Mouse (Mus musculus) liver, embryonic 15.5 days (tissue): ENCODE data around the gene Pogz. TPM values are rescaled to one million over a fixed set of nuclear protein-coding genes. Genes with fewer than 3 reads are reported as not detected.
"Not testable (repeated sequence)": the region's sequence is repeated elsewhere in the genome, so short reads cannot be mapped to it uniquely, and the experiment has no call there.

Source experiments
- ATAC-seq: fragments of 200-750 bp; cut with Nextera tagmentation; 2 replicates; pipeline ENCODE4 v1.8.0; 2017; ENCODE audit warnings: moderate number of reproducible peaks, mild to moderate bottlenecking, moderate library complexity; ENCODE audit not compliant: insufficient read depth
- H3K27ac ChIP-seq: fragments of 300-500 bp; sonication (generic); replicated peaks from 2 replicates; pipeline ENCODE4 v1.5.1; 2015; ENCODE audit warnings: mild to moderate bottlenecking, inconsistent platforms
- H3K27me3 ChIP-seq: fragments of 300-500 bp; sonication (generic); 2 replicates; pipeline ENCODE4 v1.6.1; 2015; ENCODE audit warnings: mild to moderate bottlenecking, inconsistent platforms
- H3K36me3 ChIP-seq: fragments of 300-500 bp; sonication (generic); replicated peaks from 2 replicates; pipeline ENCODE4 v1.6.1; 2015; ENCODE audit warnings: moderate library complexity, mild to moderate bottlenecking, inconsistent platforms
- H3K4me1 ChIP-seq: fragments of 300-500 bp; sonication (generic); replicated peaks from 2 replicates; pipeline ENCODE4 v1.6.1; 2015; ENCODE audit warnings: inconsistent platforms
- H3K4me2 ChIP-seq: fragments of 300-500 bp; sonication (generic); 2 replicates; pipeline ENCODE4 v1.6.1; 2015; ENCODE audit warnings: moderate library complexity, mild to moderate bottlenecking, inconsistent platforms
- H3K4me3 ChIP-seq: fragments of 300-500 bp; sonication (generic); replicated peaks from 2 replicates; pipeline ENCODE4 v1.5.1; 2015; ENCODE audit warnings: mild to moderate bottlenecking, inconsistent platforms
- H3K9ac ChIP-seq: fragments of 300-500 bp; sonication (generic); 2 replicates; pipeline ENCODE4 v1.6.1; 2015; ENCODE audit warnings: moderate library complexity, mild to moderate bottlenecking, inconsistent platforms
- H3K9me3 ChIP-seq: fragments of 300-500 bp; sonication (generic); replicated peaks from 2 replicates; pipeline ENCODE4 v1.6.1; 2016; ENCODE audit warnings: inconsistent platforms
- WGBS: fragments of 180-500 bp; shearing (Covaris S2); methylation state at CpG from one replicate; pipeline ENCODE4 v1.1.7; 2015; ENCODE audit warnings: mixed read lengths; ENCODE audit not compliant: insufficient replicate concordance; 5-methylcytosine and 5-hydroxymethylcytosine counted together
- polyA plus RNA-seq: library from polyadenylated mRNA; unstranded; fragments of >200 nt; fragmentation: Nextera tagmentation; extraction: Ambion mirVana; gene quantifications from 2 replicates; pipeline ENCODE4 v1.2.1, GENCODE M21; 2015

Gene Pogz
- polyA plus RNA-seq, 1 experiment from 2014 or later, result 2.9 TPM

DNA sequence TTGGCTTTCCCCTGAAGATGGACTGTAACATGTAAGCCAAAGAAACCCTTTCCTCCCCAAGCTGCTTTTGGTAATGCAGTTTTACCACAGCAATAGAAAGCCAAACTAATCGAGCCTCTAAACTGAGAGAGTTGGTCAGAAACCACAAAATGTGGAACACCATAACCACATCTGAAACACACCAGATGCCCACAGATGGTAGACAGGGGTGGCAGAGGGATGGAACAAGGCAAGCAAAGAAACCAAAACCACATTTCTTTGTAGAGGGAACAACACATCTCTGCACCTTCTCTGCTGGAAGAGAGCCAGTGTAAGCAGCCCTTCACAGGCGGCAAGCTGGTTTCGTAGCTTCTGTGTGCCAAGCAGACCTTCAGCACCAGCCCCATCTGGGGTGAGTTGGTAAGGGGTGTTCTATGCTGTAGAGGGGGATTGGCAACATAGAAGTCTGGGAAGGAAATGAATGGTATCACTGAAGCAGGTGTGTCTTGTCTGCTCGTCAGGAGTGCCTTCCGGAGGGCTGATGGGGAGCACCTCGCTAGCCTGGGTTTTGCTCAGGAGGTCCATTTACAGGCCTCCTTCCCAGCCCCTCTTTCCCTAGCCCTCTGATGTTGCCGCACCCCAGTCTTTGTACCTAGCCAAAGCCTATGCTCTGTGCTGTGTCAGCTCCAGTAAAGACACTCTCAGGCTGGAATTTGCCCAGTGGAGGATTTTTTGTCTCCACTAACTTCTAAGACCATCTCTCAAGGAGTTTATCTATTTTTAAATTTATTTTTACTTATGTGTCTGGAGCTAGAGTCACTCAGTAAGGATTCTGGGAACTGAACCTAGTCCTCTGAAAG, 78.8 kb downstream of the Pogz start:
- Histone ChIP-seq H3K27me3 (no peaks in the 10 kb centered on the region), H3K4me1 (peaks cover 23% of the 10 kb centered on the region), H3K4me3 (no peak overlapping the region), H3K4me2 (no peak overlapping the region), H3K36me3 (no peaks in the 10 kb centered on the region), H3K9me3 (no peaks in the 10 kb centered on the region), H3K27ac (no peak overlapping the region), H3K9ac (no peak overlapping the region)
- ATAC-seq, result no peak
- WGBS, result 65% methylated on average over 7 of the region's 7 CpGs

DNA sequence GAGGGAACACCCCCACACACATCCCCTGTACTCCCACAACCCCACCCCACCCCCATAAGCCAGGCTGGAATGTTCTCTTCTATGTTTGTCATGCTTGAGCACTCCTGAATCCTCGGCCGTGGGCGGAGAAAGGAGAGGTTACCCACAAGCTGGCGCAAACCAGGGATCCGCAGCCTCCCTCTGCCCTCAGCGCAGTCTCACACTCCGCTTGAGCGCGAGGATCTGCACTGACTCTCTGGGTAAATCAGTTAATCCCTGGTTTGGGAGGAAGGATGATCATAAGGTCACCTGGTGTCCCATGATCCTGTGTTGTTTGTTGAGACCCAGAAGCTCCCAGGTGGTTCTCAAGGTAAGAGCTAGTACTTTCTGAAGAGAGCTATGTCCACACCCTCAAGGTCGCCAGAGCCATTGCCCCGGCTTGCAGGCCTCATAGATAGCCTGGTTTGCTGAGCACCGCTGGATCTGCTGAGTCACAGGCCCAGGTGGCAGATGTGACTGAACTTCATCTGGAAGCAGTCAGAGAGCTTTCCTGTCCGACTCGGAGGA, 80.5 kb downstream of the Pogz start:
- ATAC-seq, result peak; percentile 81
- Histone ChIP-seq H3K27me3 (0 out of 2 replicates have a peak, but pooled peaks cover 3% of the 10 kb centered on the region), H3K36me3 (no peaks in the 10 kb centered on the region), H3K27ac (peak overlapping the region; percentile 54; the same call in 1 of the 2 replicates), H3K4me1 (peaks cover 23% of the 10 kb centered on the region), H3K4me2 (peak overlapping the region; percentile 27; the same call in 1 of the 2 replicates), H3K4me3 (no peak overlapping the region), H3K9me3 (no peaks in the 10 kb centered on the region), H3K9ac (no peak overlapping the region; the same call in 1 of the 2 replicates)
- WGBS, result 47% methylated on average over 14 of the region's 14 CpGs

DNA sequence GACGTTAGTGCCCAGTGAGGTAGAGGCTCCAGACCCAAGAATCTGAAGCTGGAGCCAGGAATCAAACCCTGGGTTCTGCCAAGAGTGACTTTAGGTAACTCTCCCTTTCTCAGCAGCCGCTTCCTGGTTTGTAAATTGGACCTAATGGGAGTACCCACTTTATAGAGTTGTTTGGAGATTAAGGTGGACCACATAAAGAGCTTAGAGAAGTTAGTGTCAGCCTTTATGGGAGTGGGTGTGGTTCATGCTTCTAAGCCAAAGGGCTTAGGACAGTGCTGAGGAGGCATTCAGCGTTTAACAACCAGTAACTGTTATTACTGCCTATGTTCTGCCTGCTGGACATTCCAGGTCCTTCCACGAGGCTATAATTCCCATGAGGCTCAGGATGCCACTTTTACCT, 81.5 kb downstream of the Pogz start:
- H3K4me1 ChIP-seq, result peaks cover 25% of the 10 kb centered on the region
- WGBS, result 74% methylated on average over 4 of the region's 4 CpGs
- H3K36me3 ChIP-seq, result no peaks in the 10 kb centered on the region
- H3K4me3 ChIP-seq, result no peak overlapping the region
- H3K27ac ChIP-seq, result no peak overlapping the region
- no peak for ATAC-seq
- no peak overlapping the region for H3K4me2 ChIP-seq
- 0 out of 2 replicates have a peak, but pooled peaks cover 3% of the 10 kb centered on the region for H3K27me3 ChIP-seq
- H3K9ac ChIP-seq, result no peak overlapping the region
- no peaks in the 10 kb centered on the region for H3K9me3 ChIP-seq

DNA sequence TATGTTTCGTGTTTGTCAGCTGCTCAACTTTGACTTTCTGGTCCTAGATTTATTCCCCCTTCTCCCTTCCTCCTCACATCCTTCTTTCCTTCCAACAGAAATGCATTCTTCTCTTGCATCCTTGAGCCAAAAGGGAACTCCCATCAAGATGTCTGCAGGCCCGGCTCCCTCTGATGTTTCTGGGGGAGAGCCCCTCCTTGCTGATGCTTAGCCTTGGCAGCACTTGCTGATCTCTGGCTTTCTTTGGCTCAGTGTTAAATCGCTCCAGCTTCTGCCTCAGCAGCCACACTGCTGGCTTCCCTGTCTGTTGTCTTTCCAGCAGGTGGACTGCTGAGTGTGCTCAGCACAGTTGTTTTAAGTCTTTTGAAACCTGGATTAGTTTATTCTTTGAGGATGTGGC, 83.7 kb downstream of the Pogz start:
- WGBS, result 54% methylated on average over 3 of the region's 3 CpGs
- no peak overlapping the region for H3K4me3 ChIP-seq
- H3K9me3 ChIP-seq, result no peaks in the 10 kb centered on the region
- H3K27ac ChIP-seq, result no peak overlapping the region
- ATAC-seq, result no peak
- H3K4me1 ChIP-seq, result peaks cover 46% of the 10 kb centered on the region
- no peak overlapping the region for H3K4me2 ChIP-seq
- no peak overlapping the region for H3K9ac ChIP-seq
- 0 out of 2 replicates have a peak, but pooled peaks cover 3% of the 10 kb centered on the region for H3K27me3 ChIP-seq
- no peaks in the 10 kb centered on the region for H3K36me3 ChIP-seq

DNA sequence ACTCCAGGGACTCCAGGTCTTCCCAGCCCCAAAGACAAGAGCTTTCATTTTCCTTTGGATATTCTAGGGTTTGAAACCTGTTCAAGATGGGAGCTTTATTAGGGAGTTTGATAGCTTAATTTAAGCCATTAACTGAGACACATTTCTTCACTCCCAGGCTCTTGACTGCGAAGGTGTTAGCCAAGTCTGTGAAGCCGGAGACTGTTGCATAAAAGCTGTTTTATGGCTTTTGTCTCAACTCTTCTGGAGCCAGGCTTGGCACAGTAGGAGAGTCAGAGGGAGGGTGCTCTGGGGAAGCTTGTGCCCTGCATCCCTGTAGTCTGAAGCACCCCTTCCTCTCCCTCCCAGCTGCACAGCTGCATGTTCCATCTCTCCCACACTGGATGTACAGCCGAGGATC, 85.0 kb downstream of the Pogz start:
- Histone ChIP-seq H3K9ac (no peak overlapping the region), H3K36me3 (no peaks in the 10 kb centered on the region), H3K4me2 (no peak overlapping the region), H3K4me1 (peaks cover 54% of the 10 kb centered on the region), H3K27me3 (0 out of 2 replicates have a peak, but pooled peaks cover 3% of the 10 kb centered on the region), H3K9me3 (no peaks in the 10 kb centered on the region), H3K4me3 (no peak overlapping the region), H3K27ac (no peak overlapping the region)
- no peak for ATAC-seq
- 58% methylated on average over 3 of the region's 3 CpGs for WGBS

DNA sequence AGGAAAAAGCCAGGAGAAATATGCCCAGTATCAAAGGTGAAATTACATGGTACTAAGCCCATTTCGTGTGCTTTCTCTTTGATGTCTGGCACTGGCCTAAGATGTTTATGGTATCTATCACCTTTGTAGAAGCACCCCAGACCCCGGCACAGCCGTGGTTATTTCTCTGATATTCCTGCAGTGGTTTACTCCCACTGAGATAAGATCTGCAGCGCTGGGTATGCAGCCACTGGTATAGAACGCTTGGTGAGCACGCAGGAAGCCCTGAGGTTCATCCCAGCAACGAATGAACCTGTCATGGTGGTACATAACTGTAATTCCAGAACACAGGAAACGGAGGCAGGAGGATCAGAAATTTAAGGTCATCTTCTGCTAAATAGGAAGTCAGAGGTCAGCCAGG, 87.3 kb downstream of the Pogz start:
- H3K4me1 ChIP-seq, result peaks cover 41% of the 10 kb centered on the region
- no peaks in the 10 kb centered on the region for H3K9me3 ChIP-seq
- no peak overlapping the region for H3K9ac ChIP-seq
- H3K36me3 ChIP-seq, result no peaks in the 10 kb centered on the region
- peak overlapping the region; percentile 4; the same call in 1 of the 2 replicates for H3K4me2 ChIP-seq
- no peak for ATAC-seq
- no peak overlapping the region for H3K27ac ChIP-seq
- 28% methylated on average over 8 of the region's 8 CpGs for WGBS
- H3K27me3 ChIP-seq, result 0 out of 2 replicates have a peak, but pooled peaks cover 3% of the 10 kb centered on the region
- H3K4me3 ChIP-seq, result no peak overlapping the region

DNA sequence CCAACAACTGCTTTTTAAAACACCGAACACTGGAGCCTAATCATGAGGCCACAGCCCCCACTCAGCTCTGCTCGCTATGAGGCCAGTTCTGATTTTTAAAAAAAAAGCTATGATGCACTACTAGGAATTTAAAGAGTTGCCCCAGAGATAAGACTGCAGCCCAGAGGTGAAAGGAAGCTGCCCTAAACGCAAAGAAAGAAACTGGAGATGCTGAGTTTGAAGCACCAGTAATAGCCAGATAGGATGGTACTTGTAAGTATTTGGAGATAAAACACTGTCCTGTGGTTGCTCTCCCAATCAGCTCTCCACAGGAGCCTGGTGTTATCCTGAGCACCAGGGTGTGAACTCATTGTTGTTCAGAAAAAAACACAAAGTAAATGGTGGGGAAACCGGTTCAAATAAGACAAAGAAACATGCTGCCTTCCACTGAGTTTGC, 89.0 kb downstream of the Pogz start:
- H3K4me2 ChIP-seq, result peak overlapping the region; percentile 40
- not testable (repeated sequence) for H3K27me3 ChIP-seq, H3K9me3 ChIP-seq, H3K4me3 ChIP-seq, H3K9ac ChIP-seq, H3K36me3 ChIP-seq
- peak overlapping the region; percentile 73 for H3K27ac ChIP-seq
- peak; percentile 94 for ATAC-seq
- 11% methylated on average over 4 of the region's 4 CpGs for WGBS
- peaks cover 55% of the 10 kb centered on the region for H3K4me1 ChIP-seq

DNA sequence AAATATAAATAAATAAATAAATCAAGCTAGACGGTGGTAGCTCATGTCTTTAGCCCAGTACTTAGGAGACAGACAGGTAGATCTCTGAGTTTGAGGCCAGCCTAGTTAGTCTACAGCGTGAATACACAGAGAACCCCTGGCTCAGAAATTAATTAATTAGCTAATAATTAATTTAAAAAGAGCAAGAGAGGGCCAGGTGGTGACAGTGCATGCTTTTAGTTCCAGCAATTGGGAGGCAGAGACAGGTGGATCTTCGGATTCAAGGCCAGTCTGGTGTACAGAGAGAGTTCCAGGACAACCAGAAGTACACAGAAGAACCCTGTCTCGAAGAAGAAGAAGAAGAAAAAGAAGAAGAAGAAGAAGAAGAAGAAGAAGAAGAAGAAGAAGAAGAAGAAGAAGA, 91.6 kb downstream of the Pogz start:
- H3K27me3 ChIP-seq, H3K9me3 ChIP-seq, H3K36me3 ChIP-seq, H3K27ac ChIP-seq, H3K9ac ChIP-seq, H3K4me2 ChIP-seq, ATAC-seq, H3K4me3 ChIP-seq: not testable (repeated sequence)
- 73% methylated on average over 4 of the region's 4 CpGs for WGBS
- H3K4me1 ChIP-seq, result peaks cover 74% of the 10 kb centered on the region

DNA sequence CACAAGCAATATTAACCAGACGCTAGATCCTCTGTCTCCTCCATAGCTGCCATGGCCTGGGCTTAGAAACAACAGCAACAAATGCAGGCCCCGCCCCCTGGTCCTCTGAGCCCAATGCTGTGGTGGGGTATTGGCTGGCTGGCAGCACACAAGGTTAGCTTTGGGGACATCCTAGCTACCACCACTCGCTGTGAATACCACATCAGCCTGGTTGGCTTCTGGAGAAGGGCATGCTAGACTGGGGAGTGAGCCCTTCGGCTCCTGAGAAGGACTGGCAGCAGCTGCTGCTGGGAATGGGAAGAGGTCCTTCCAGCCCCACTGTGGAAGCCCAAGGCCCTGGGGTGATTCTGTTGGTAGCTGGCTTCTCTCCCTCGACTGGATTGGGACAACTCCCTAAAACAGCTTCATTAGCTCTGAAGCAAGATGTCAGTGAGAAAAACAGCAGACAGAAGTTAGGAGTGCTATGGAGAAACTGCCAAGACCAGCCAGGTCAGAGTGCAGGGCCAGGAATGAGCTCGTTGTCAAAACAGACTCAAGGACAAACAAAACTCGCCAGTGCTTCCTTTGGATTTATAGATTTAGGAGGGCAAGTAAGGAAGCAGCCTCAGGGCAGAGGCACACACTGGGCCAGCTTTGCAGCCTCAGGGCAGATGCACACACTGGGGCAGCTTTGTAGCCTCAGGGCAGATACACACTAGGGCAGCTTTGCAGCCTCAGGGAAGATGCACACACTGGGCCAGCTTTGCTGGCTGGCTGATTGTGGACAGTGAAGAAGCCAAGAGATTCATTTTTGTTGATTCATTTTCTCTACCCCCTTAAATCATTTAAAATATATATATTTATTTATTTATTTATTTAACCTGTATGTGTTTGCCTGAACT, 93.3 kb downstream of the Pogz start:
- peak overlapping the region; percentile 59; the same call in 1 of the 2 replicates for H3K27ac ChIP-seq
- not testable (repeated sequence) for H3K36me3 ChIP-seq, H3K9ac ChIP-seq, H3K9me3 ChIP-seq, H3K4me2 ChIP-seq, ATAC-seq, H3K27me3 ChIP-seq, H3K4me3 ChIP-seq
- H3K4me1 ChIP-seq, result peaks cover 76% of the 10 kb centered on the region
- WGBS, result 60% methylated on average over 7 of the region's 7 CpGs

DNA sequence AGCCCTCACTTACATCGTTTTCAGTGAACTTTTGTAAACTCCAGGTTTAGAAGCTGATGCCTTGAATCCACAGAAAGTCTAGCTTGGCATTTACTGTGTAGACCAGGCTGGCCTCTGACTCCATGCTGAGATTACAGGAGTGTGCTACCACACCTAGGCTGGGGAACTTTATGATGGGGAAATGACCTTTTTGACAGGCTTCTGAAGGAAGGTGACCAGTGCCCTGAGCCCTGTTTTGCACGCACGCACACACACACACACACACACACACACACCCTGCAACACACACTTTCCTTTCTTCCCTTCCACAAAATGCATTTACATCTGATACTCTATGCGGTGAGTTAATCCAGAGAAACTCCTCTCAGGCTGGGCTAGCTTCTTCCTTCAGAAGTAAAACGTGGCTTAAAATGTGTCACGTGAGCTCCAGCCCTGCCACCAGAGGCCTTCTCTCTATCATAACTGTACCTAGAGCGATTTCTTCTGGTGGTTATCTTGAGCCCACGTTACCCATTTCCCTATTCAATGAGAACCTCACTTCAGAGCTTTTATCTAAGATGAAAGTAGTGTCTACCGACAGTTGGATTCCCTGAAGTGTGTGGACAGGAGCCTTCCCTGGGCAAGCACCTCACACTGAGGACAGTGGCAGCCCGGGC, 94.2 kb downstream of the Pogz start:
- not testable (repeated sequence) for H3K9ac ChIP-seq, H3K4me2 ChIP-seq, H3K4me3 ChIP-seq, H3K9me3 ChIP-seq, H3K27me3 ChIP-seq, H3K36me3 ChIP-seq
- Histone ChIP-seq H3K4me1 (peaks cover 76% of the 10 kb centered on the region), H3K27ac (peak overlapping the region; percentile 85)
- WGBS, result 38% methylated on average over 10 of the region's 10 CpGs
- ATAC-seq, result peak; percentile 22
